Mouse (Mus musculus): ENCODE measurements at regions not wholly inside any gene's neighbourhood (a gene's known extent, or its start where the extent isn't known, plus 50 kb on each side); places are given as distances from the start of the nearest gene placed in this dataset.

- peak; percentile 76; the same call in 1 of the 2 replicates for ATAC-seq (ENCODE audit: low TSS enrichment)
Measured at GRCm38 (mm10) chr7:59080109-59080508, 148.4 kb upstream of the Ube3a start.

All from frontal cortex, adult (tissue).